Mouse (Mus musculus) embryo, embryonic 9.5 days (tissue): ENCODE measurements at regions not wholly inside any gene's neighbourhood (a gene's known extent, or its start where the extent isn't known, plus 50 kb on each side); places are given as distances from the start of the nearest gene placed in this dataset.

Experiments
- DNase-seq: peaks from one replicate; pipeline ENCODE4 v3.0.0-alpha.2; 2017; ENCODE audit errors: extremely low spot score

DNA sequence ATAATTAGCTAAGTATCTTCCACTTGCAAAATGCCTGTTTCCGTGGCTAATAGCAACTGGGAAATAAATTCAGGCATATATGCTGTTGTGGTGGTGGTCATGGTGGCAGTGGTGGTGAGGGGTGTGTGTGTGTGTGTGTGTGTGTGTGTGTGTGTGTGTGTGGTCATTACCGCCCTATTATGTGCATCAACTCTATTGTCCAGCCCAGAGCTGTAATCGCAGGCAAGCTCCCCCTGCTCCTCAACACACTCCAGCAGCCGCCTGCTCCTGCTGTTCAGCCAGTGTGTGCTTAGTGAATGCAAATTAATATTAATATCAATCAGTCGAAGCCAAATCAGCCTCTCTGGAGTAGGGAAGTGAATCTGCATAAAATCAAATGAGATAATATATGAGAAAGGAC lies 152.9 kb upstream of the Zic3 start:
- DNase-seq, result no peak

DNA sequence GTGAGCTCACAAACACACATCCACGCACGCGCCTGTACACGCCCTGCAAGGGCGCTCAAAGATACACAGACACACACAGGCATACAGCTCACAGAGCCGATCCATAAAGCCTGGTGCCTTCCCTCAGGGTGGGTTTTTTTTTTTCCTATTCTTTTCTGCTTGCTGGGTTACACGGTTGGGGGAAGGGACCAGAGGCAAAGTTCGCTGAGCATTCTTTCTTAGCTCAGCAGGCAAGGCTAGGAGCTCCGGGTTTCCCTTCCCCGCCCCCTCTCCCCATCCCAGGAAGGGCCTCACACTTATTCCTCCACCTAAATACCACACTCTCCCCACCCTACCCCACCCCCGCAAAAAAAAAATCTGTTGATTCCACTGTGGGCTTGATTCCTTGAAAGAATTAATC lies 105.8 kb upstream of the Zic3 start:
- DNase-seq, result peak; percentile 20

DNA sequence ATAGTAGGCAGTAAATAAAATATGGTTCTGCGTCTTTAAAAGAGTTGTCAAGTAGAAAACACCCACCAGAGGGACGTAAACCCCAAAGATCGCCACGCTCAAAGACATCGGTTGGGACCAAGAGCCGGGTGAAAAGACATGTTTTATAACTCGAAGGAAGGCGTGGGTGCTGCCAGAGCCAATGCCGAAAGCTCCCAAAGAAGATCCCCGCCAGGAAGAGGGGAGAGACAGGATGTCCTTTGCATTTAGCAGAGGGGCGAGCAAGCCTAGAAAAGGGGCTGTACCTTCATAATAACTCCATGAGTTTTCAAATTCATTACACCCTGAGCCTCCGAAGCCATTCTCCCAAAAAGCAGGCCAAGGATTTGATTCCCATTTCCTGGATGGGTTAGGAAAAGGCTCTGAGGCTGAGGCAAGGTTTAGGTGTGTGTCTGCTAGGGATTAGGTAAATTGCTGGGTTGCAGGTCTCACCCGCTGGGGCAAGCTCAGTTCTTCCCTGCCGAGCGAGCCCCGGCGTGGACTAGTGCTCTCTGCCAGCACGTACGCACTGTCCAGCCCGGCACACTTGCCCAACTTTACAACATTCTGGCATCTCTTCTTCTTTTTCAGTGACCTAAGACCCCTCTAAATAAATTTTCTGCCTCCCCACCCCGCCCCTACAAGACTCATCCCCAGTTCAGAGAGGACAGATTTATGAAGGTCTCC lies 104.9 kb upstream of the Zic3 start:
- DNase-seq, result peak; percentile 25

DNA sequence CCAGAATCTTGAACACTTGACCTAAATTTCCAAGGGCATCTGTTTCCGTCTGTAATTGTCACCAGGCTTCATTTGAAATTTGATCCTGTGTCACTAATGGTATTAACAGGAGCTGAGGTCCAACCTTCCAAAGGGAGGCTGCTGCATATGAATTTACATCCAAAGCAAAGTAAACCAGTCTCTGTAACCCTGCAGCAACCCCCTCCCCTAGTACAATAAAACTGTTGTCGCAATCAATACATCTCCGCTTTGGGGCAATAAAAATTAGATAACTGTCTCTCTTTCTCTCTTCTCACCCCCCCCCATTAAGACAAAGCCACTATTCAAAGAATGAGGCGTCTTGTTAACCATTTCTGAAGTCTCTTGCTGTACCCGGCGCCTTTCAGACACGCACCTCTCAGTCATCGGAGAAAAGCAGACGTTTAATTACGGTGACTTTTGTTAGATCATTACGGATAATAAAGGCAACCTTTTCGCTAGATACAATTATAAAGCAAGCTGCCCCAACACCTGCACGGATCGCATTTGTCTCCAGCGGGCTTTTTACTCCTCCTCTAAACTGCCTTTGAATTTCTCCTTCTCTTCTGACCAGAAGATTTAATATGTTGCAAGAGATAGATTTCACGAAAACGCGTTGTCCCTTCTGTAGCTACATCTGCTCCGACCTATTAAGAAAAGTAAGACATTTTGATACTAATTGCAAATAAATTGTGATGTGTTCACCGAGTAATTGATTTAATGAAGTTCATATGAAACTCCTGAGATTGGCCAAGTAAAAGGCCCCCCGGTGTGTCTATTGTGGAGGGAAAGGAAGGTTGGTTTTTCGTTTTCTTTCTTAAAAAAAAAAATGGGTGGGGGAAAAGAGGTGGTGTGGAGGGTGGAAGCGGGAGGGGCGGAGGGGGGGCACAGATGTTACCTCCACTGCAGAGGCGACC lies 104.1 kb upstream of the Zic3 start:
- DNase-seq, result peak; percentile 19

DNA sequence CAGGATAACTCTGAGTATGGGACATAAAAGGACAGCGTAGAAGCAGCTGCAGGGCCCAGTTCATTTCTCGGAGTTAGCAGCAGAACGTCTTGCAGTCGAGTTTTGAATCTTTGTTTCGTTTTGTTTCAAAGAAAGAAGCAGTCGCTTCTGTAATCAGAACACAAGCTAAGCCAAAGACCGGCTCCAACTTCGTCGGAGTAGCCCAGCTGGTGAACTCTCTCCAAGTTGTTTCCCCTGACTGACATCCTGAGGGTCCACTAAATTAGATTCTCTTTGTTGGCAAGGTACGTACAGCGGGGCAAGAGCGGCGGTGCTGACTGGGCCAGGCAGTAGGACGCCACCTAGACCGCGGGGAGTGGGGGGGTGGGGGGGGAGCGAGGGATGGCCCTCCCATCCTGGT lies 102.6 kb upstream of the Zic3 start:
- DNase-seq, result no peak

DNA sequence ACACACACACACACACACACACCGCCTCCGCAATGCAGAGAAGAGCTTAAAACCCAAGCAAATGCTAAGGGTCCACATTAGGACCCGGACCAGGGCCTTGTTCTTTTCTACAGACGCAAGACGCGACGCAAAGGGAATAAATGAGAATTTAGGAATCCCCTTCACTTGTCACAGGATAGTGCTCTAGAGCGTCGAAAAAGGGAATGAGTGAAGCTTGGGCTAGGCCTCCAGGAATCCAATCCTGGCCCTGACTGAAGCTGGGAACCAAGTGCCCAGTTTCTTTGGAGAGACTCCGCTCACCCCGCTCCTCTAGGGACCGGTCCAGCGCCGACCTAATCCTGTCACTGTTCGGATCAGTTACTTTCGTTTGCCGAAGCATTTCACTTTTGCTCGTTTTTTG lies 102.1 kb upstream of the Zic3 start:
- no peak for DNase-seq

DNA sequence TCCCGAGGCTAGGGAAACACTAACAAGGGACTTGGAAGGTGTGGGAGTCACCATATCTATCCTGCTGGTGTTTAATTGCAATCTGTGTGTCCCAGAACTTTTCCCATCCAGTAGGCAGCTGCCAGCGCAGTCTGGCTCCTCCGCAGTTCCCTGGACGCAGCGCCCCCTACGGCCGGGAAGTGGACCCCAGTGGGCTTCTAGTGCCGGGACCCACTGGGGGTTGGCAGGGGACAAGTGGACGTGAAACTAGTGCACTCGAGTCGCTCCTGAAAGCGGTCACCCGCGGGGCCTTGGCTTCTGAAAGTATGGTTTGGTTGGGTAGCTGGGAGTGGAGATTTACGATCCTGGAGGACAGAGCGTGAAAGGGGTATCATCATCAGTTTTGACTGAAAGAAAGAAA lies 101.2 kb upstream of the Zic3 start:
- peak; percentile 64 for DNase-seq

DNA sequence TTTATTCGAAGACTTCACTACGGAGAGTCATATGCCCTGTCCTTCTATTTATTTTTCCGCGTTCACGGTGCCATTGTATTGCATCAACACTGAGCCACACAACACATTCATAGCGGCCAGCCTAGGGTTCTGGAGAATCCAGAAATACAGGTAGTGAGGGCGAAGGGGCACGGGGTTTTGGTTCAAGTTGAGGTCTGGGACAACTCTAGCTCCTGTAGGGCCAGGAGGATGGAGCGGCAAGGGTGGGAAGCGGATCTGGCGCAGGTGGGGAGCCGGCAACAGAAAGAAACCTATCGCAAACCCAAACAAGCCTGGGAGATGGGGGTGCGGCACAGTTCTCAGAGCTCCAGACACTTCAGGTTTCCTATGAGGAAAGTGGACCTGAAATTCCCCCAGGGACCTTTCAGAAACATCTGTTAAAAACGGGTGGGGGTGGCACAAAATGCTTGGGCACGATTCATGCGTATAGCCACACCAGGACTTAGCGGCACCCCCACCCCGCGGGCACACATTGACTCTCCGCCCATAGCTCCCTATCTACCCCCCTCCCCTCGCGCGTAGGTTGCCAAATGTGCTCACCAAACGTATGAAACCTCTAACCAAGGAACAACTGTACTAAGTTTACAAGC lies 100.6 kb upstream of the Zic3 start:
- DNase-seq, result peak; percentile 4

DNA sequence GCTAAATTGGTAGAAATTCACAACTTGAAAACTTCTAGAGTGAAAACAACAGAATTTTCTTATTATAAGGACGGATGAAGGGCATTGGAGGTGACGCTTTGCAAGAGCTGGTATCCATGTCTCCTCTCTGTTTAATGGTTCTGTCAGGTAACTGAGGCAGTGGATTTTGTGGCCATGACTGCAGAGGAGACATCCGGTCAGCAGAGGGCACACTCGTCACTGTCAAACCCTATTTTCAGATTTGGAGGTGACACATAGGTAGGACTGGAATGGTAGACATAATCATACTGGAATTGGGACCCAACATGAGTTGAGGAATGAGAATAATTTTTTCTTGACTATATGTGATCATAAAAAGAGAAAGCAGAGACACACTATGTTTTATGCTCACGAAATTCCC lies 98.7 kb upstream of the Zic3 start:
- DNase-seq, result peak; percentile 30

DNA sequence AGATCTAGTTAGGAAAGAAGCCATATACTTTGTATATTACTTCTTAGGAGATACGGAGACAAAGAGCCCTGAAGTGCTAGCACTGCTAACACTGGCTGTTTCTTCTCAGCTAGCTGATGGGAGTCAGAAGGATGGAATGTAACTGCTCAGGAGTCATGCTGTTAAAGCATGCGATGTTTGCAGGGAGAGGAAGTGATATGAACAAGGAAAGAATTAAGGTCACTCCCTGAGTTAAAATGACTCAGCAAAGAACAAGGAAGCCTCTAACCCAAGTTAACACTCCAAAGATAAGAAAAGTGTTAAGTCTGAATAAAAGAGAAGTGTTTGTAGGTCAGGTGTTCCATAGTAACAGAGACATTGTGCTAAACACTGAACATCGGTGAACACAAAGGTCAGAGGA lies 86.9 kb upstream of the Zic3 start:
- DNase-seq, result no peak

DNA sequence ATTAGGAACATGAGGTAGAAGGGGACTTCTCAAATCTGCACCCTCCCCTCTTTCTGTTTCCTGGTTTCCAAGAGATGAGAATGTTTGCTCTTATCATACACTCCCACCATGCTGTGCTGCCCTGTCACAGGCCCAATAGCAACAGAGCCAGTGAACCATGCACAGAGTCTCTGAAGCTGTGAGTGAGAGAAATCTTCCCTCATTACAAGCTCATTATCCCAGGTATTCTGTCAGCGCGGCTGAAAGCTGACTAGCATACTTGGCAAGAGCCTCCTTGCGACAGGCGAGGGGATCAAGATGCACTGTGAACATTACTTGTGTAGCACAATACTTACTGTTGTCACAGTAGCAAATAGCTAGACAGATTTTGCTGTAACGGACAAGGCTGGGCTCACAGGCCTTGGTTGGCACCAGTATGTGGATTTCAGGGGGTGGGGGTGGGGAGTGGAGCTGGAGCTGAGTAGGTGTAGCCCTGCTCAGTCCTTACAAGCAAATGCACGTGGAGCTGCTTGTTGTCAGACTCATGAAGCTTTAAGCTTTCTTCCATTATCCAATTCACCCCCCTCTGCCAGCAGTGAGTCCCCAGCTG lies 84.2 kb upstream of the Zic3 start:
- DNase-seq, result peak; percentile 1

DNA sequence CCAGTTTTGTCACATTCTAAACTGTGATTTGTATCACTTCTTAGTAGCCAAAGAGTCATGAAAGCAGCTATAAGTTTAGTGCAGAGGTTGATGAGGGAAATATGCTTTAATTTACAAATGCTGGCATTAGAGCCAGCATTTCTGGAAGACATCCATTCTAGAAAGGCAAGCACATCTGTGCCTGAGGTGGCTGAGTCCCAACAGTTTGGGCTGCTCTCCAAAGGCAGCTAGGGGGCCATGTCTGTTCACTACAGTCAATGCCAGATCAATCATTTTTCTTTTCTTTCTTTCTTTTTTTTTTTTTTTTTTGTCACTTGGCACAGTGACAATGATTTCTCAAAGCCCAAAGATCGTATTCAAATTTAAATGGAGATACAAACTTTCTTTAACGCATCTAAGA lies 71.6 kb upstream of the Zic3 start:
- DNase-seq, result no peak

DNA sequence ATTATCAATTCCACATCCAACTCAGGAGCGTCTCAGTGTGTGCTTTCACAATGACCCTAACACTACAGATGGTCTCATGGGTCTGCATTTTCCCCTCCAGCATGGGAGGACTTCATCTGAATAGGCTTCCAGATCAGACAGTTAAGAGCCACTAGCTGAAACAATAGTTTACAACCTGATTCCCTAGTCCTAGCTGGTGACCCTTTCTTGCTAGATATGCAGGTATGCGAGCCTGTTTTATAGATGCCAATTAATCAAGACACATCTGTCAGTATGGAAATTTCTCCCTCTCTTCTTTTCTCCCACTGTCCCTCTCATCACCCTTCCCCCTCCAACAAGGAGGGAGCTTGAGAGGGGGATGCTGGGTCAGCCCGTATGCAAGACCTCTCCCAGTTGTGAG lies 71.2 kb upstream of the Zic3 start:
- DNase-seq, result no peak

DNA sequence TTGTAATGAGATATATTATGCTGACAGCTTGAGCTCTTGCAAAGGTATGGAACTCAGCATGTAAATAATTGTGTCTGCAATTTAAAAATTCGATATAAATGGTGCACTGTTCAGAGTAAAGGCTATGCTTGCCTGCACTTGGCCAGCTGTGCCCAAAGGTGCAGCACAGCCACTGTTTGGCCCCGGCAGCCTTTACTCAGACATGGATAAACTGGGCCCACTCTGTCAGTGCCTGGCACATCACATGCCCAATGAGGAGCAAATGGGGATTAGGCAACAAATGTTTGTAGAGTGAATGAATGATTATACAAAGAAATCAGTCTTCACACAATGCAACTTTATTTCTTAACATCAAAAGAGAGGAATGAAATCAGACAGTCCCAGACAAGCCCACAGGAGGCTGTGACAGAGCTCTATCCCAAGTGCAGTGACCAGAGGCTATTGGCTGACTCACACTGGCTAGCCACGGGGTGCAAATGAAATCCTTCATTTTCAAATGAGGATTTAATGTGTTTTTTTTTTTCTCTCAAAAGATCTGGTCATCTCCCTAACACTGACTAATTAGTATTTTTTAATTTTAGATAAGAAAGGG lies 67.8 kb upstream of the Zic3 start:
- no peak for DNase-seq
